Mouse (Mus musculus): ENCODE measurements at regions not wholly inside any gene's neighbourhood (a gene's known extent, or its start where the extent isn't known, plus 50 kb on each side); places are given as distances from the start of the nearest gene placed in this dataset.

GRCm38 (mm10) chr16:29883252-29883992, 180.8 kb upstream of the Hes1 start:
- no peak for TF ChIP-seq POLR2A (IDR thresholded peaks at IDR 0.05; ENCODE audit: extremely low read depth, insufficient read depth, low read length)
- TF ChIP-seq CTCF (IDR thresholded peaks at IDR 0.05; ENCODE audit: extremely low read depth, insufficient read depth, low read length): no peak

Measured in cortical plate, adult 2 months (tissue).